Mouse (Mus musculus) liver, adult 2 months (tissue): ENCODE measurements around the gene Mthfd1l. TPM values are rescaled to one million over a fixed set of nuclear protein-coding genes. Genes with fewer than 3 reads are reported as not detected.

Experiments
- DNase-seq: peaks from one replicate; pipeline ENCODE4 v3.0.0-alpha.2; 2011; ENCODE audit warnings: low read depth, low spot score; ENCODE audit errors: extremely low read depth
- H3K27ac ChIP-seq: fragments of 200-500 bp; replicated peaks from 2 replicates; pipeline ENCODE4 v1.5.1; 2012; ENCODE audit warnings: low read depth, mild to moderate bottlenecking, control low read depth, inconsistent platforms, low read length; ENCODE audit not compliant: insufficient read depth
- H3K27me3 ChIP-seq: fragments of 200-500 bp; 2 replicates; pipeline ENCODE4 v1.6.1; 2012; ENCODE audit warnings: mild to moderate bottlenecking, moderate library complexity, low read length, inconsistent platforms; ENCODE audit not compliant: control insufficient read depth, insufficient read depth
- H3K36me3 ChIP-seq: fragments of 200-500 bp; 2 replicates; pipeline ENCODE4 v1.6.1; 2012; ENCODE audit warnings: low read length, inconsistent platforms; ENCODE audit not compliant: control insufficient read depth, insufficient read depth
- H3K4me1 ChIP-seq: fragments of 200-500 bp; 2 replicates; pipeline ENCODE4 v1.6.1; 2011; ENCODE audit warnings: low read length; ENCODE audit not compliant: control insufficient read depth, insufficient read depth
- H3K4me3 ChIP-seq: fragments of 200-500 bp; 2 replicates; pipeline ENCODE4 v1.5.1; 2011; ENCODE audit warnings: low read depth, mild to moderate bottlenecking, control low read depth, low read length, moderate library complexity; ENCODE audit not compliant: insufficient read depth
- H3K79me2 ChIP-seq: fragments of 200-500 bp; 2 replicates; pipeline ENCODE4 v1.6.1; 2012; ENCODE audit warnings: inconsistent platforms, mild to moderate bottlenecking, low read length, moderate library complexity; ENCODE audit not compliant: control insufficient read depth, insufficient read depth
- H3K9ac ChIP-seq: fragments of 200-500 bp; 2 replicates; pipeline ENCODE4 v1.6.1; 2012; ENCODE audit warnings: low read depth, mild to moderate bottlenecking, control low read depth, inconsistent platforms, low read length
- CTCF ChIP-seq: fragments of 200-500 bp; IDR thresholded peaks from 2 replicates; pipeline ENCODE4 v1.5.1; 2011; ENCODE audit warnings: low read depth, low read length, control low read depth
- POLR2A ChIP-seq: fragments of 200-500 bp; IDR thresholded peaks from 2 replicates; pipeline ENCODE4 v1.6.1; 2011; ENCODE audit warnings: low read length, control low read depth; ENCODE audit not compliant: insufficient read depth; ENCODE audit errors: extremely low read depth
- WGBS: fragments of 180-500 bp; shearing (Covaris S2); methylation state at CpG from one replicate; pipeline ENCODE4 v1.1.7; 2018; 5-methylcytosine and 5-hydroxymethylcytosine counted together
- polyA plus RNA-seq: library from polyadenylated mRNA; depleted of rRNA; stranded (reverse); fragments of >200 nt; gene quantifications from 2 replicates; pipeline ENCODE4 v1.2.3, GENCODE M21; 2012
- total RNA-seq: library from RNA; depleted of rRNA; stranded (reverse); fragments of >200 nt; gene quantifications from 2 replicates; pipeline ENCODE4 v1.2.3, GENCODE M21; 2014

The Mthfd1l gene
- total and polyA plus RNA-seq, 2 experiments, result 0.31 to 1.0 TPM

GRCm38 (mm10) chr10:4160242-4160785, 187.4 kb downstream of the Mthfd1l start:
- TF ChIP-seq POLR2A (no peak), CTCF (no peak)
- DNase-seq, result no peak
- 82% methylated on average over 13 of the region's 13 CpGs for WGBS

DNA sequence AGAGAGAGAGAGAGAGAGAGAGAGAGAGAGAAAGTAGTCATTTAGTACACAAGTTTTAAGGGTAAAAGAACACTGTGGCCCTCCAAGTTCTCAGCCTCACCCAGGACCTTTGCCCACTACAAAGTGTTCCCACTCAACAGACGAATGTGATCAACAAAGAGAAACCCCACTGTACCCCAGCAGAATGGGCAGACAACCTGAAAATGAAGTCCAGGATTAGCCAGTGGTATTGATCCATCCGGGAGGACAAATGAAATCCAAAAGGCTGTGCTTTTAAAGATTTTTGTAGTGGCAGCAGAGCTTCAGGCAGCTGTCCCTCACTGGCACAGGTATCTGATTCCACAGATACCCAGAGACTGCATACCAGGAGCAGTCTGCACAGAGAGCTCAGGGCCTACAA, 189.1 kb downstream of the Mthfd1l start:
- Histone ChIP-seq H3K79me2 (no peaks in the 10 kb centered on the region), H3K4me3 (no peak overlapping the region), H3K36me3 (no peaks in the 10 kb centered on the region), H3K9ac (no peak overlapping the region), H3K4me1 (no peaks in the 10 kb centered on the region), H3K27ac (no peak overlapping the region), H3K27me3 (no peaks in the 10 kb centered on the region)
- DNase-seq, result peak; percentile 59
- TF ChIP-seq CTCF (no peak), POLR2A (no peak)
- 18% methylated on average over 2 of the region's 2 CpGs for WGBS

More at GRCm38 (mm10) chr10:4160242-4160785, 187.4 kb downstream of the Mthfd1l start:
- no peak overlapping the region for H3K9ac ChIP-seq
- H3K27ac ChIP-seq, result no peak overlapping the region
- H3K27me3 ChIP-seq, result no peaks in the 10 kb centered on the region
- H3K4me1 ChIP-seq, result no peaks in the 10 kb centered on the region
- no peaks in the 10 kb centered on the region for H3K36me3 ChIP-seq
- H3K79me2 ChIP-seq, result no peaks in the 10 kb centered on the region
- H3K4me3 ChIP-seq, result no peak overlapping the region

- TF ChIP-seq POLR2A, result no peak
- TF ChIP-seq CTCF, result no peak
- no peak overlapping the region for H3K4me3 ChIP-seq
- H3K27ac ChIP-seq, result no peak overlapping the region
- H3K36me3 ChIP-seq, result no peaks in the 10 kb centered on the region
- 95% methylated on average over 3 of the region's 3 CpGs for WGBS
- H3K9ac ChIP-seq, result no peak overlapping the region
- no peaks in the 10 kb centered on the region for H3K79me2 ChIP-seq
- no peak for DNase-seq
- no peaks in the 10 kb centered on the region for H3K4me1 ChIP-seq
- no peaks in the 10 kb centered on the region for H3K27me3 ChIP-seq
Measured at GRCm38 (mm10) chr10:4162976-4163375, 190.1 kb downstream of the Mthfd1l start.

- TF ChIP-seq CTCF (no peak), POLR2A (no peak)
- no peak for DNase-seq
- 84% methylated on average over 9 of the region's 9 CpGs for WGBS
- H3K27ac ChIP-seq, result no peak overlapping the region
- peaks cover 7% of the 10 kb centered on the region for H3K4me1 ChIP-seq
- H3K27me3 ChIP-seq, result no peaks in the 10 kb centered on the region
- no peaks in the 10 kb centered on the region for H3K36me3 ChIP-seq
- H3K4me3 ChIP-seq, result no peak overlapping the region
- H3K79me2 ChIP-seq, result no peaks in the 10 kb centered on the region
- H3K9ac ChIP-seq, result no peak overlapping the region
Measured at GRCm38 (mm10) chr10:4164681-4165080, 191.8 kb downstream of the Mthfd1l start.

DNA sequence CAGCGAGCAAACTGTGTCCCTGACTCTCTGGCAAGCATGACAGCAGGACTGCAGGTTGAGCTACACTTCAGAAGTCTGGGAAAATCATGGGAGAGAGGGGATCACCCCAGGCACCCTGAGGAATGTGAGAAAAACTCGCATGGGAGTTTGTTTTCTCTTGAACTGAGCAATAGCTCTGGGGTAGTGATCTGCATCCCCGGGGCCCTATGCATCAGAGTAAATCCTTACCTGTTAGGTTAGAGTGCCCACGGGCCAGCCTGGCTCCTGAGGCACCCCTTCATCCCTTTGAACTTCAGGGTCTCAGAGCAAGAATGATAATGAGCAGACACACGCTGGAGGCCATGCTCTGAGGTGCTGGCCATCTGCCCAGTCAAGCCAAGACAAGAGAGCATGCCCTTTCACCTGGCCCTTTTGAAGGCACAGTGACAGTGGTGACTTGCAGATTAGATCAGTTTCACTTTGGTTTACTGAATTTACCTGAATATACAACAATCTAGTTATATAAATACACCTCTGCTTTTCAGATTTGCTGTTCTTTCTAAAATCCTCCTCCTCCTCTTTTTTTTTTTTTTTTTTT, 195.4 kb downstream of the Mthfd1l start:
- DNase-seq, result peak; percentile 57
- WGBS, result 24% methylated on average over 5 of the region's 5 CpGs
- TF ChIP-seq POLR2A (no peak), CTCF (no peak)

DNA sequence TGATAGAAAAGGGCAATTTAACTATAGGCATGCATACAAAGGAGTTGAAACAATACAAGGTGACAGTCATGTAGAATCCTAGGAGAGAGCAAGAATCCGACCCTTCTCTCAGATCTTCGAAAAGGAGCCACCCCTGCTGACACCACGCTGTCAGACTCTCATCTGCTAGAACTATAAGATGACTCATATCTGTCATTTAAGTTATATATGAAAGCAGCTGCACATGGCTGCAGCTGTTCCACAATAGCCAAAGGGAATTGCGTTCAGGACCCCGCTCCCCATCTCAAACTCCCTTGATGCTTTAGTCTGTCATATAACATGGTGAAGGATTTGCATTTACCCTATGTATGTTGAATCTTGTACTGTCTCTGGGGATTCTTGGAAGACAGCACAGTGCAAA, 201.3 kb downstream of the Mthfd1l start:
- Histone ChIP-seq H3K79me2 (no peaks in the 10 kb centered on the region), H3K4me3 (no peak overlapping the region), H3K36me3 (no peaks in the 10 kb centered on the region), H3K27me3 (no peaks in the 10 kb centered on the region), H3K9ac (no peak overlapping the region), H3K27ac (no peak overlapping the region), H3K4me1 (no peaks in the 10 kb centered on the region)
- no peak for TF ChIP-seq POLR2A
- TF ChIP-seq CTCF, result no peak
- 94% methylated on average over 5 of the region's 5 CpGs for WGBS
- no peak for DNase-seq

More for the DNA sequence above, 195.4 kb downstream of the Mthfd1l start:
- Histone ChIP-seq H3K27ac (no peak overlapping the region), H3K36me3 (no peaks in the 10 kb centered on the region), H3K79me2 (no peaks in the 10 kb centered on the region), H3K27me3 (no peaks in the 10 kb centered on the region), H3K4me3 (no peak overlapping the region), H3K9ac (no peak overlapping the region), H3K4me1 (peaks cover 7% of the 10 kb centered on the region)
